Mouse (Mus musculus) c-Kit-positive CD71-positive TER-119-negative erythroid progenitor cells, embryonic 14.5 days (primary cell): Measurements from ENCODE around the gene Plppr3.

Source experiments
- DNase-seq: peaks from one replicate; pipeline ENCODE4 v3.0.0-alpha.2; 2013; ENCODE audit warnings: low read depth

Gene Plppr3

GRCm38 (mm10) chr10:79852107-79852789 is 22.2 kb downstream of the Plppr3 start:
- DNase-seq = no peak

- no peak for DNase-seq
Measured at GRCm38 (mm10) chr10:79851653-79852052, 22.8 kb downstream of the Plppr3 start.

- DNase-seq = no peak
Measured at GRCm38 (mm10) chr10:79849941-79850628, 24.3 kb downstream of the Plppr3 start.

- no peak for DNase-seq
Measured at GRCm38 (mm10) chr10:79846553-79846952, 27.9 kb downstream of the Plppr3 start.

- no peak for DNase-seq
Measured at GRCm38 (mm10) chr10:79843476-79843875, 31.0 kb downstream of the Plppr3 start.

- no peak for DNase-seq
Measured at GRCm38 (mm10) chr10:79842322-79842721, 32.1 kb downstream of the Plppr3 start.

GRCm38 (mm10) chr10:79840644-79841551 is 33.5 kb downstream of the Plppr3 start:
- no peak for DNase-seq

GRCm38 (mm10) chr10:79840091-79840490 is 34.3 kb downstream of the Plppr3 start:
- no peak for DNase-seq

GRCm38 (mm10) chr10:79838151-79838550 is 36.3 kb downstream of the Plppr3 start:
- no peak for DNase-seq

GRCm38 (mm10) chr10:79836918-79837317 is 37.5 kb downstream of the Plppr3 start:
- no peak for DNase-seq

- DNase-seq = peak; percentile 46
Measured at GRCm38 (mm10) chr10:79834769-79835398, 39.5 kb downstream of the Plppr3 start.

GRCm38 (mm10) chr10:79832786-79833181 is 41.6 kb downstream of the Plppr3 start:
- no peak for DNase-seq

- DNase-seq = no peak
Measured at GRCm38 (mm10) chr10:79832026-79832785, 42.2 kb downstream of the Plppr3 start.

GRCm38 (mm10) chr10:79831583-79831982 is 42.9 kb downstream of the Plppr3 start:
- DNase-seq = no peak

- DNase-seq = no peak
Measured at GRCm38 (mm10) chr10:79824413-79824812, 50.0 kb downstream of the Plppr3 start.

- no peak for DNase-seq
Measured at GRCm38 (mm10) chr10:79823011-79823410, 51.4 kb downstream of the Plppr3 start.

GRCm38 (mm10) chr10:79822372-79822771 is 52.1 kb downstream of the Plppr3 start:
- no peak for DNase-seq

GRCm38 (mm10) chr10:79821731-79822130 is 52.7 kb downstream of the Plppr3 start:
- no peak for DNase-seq

GRCm38 (mm10) chr10:79820782-79821181 is 53.7 kb downstream of the Plppr3 start, which contains the start of gene Misp:
Gene Misp, plus strand, starts transcription at chr10:79820989.
- DNase-seq = no peak

GRCm38 (mm10) chr10:79820277-79820676 is 54.2 kb downstream of the Plppr3 start:
- no peak for DNase-seq

GRCm38 (mm10) chr10:79819606-79820005 is 54.8 kb downstream of the Plppr3 start:
- no peak for DNase-seq
